Comparison of ENCODE assay signal across 28 mouse cellular contexts in genomic region chr17:85895978-85896377, GRCm38 (mm10).
DNase-seq lines count a peak whose midpoint lies in the region; ATAC-seq and TF ChIP-seq lines count a peak whose summit lies in the region.
"Had no signal": no experiment of that assay in that cellular context is flagged by ENCODE, and none has a peak within 500 bp of the region (broad histone marks: within the 10 kb centered on the region; RNA-seq: fewer than 3 reads in every experiment).

No protein-coding gene starts in this region.

- TF ChIP-seq CTCF in midbrain, postnatal 0 days (IDR thresholded peaks at IDR 0.05), result no peak

- H3K4me2 ChIP-seq in hindbrain, embryonic 15.5 days, result no peak overlapping the region
- H3K4me2 ChIP-seq in hindbrain, embryonic 13.5 days, result no peak overlapping the region
- no peak overlapping the region for H3K4me2 ChIP-seq in midbrain, postnatal 0 days (ENCODE audit: low read depth, low read length, poor library complexity, severe bottlenecking)
- H3K4me2 ChIP-seq in midbrain, embryonic 13.5 days (replicated peaks), result no peak overlapping the region
- no peak overlapping the region for H3K4me2 ChIP-seq in neural tube, embryonic 15.5 days
- H3K4me2 ChIP-seq: embryonic facial prominence, embryonic 12.5 days; limb, embryonic 15.5 days; liver, embryonic 13.5 days had no signal

- WGBS in hindbrain, embryonic 15.5 days, result 59% methylated on average over 5 of the region's 5 CpGs
- WGBS in hindbrain, embryonic 13.5 days, result 65% methylated on average over 5 of the region's 5 CpGs
- 52% methylated on average over 5 of the region's 5 CpGs for WGBS in midbrain, postnatal 0 days
- 60% methylated on average over 5 of the region's 5 CpGs for WGBS in midbrain, embryonic 13.5 days
- 76% methylated on average over 5 of the region's 5 CpGs for WGBS in embryonic facial prominence, embryonic 10.5 days
- WGBS in neural tube, embryonic 15.5 days, result 59% methylated on average over 5 of the region's 5 CpGs

- ATAC-seq in hindbrain, embryonic 15.5 days (ENCODE audit: low FRiP score, low read depth), result 0 out of 2 replicates have a peak, but pooled peaks have one; percentile 19
- ATAC-seq in hindbrain, embryonic 13.5 days (ENCODE audit: low FRiP score), result no peak
- no peak for ATAC-seq in midbrain, postnatal 0 days (ENCODE audit: low FRiP score)
- ATAC-seq in midbrain, embryonic 13.5 days, result no peak
- no peak for ATAC-seq in neural tube, embryonic 15.5 days (ENCODE audit: low FRiP score)
- ATAC-seq: intestine, embryonic 16.5 days; lung, postnatal 0 days had no signal

- no peaks in the 10 kb centered on the region for H3K9me3 ChIP-seq in hindbrain, embryonic 15.5 days
- no peaks in the 10 kb centered on the region for H3K9me3 ChIP-seq in hindbrain, embryonic 13.5 days
- no peaks in the 10 kb centered on the region for H3K9me3 ChIP-seq in midbrain, postnatal 0 days (ENCODE audit: low read length)
- H3K9me3 ChIP-seq in midbrain, embryonic 13.5 days, result no peaks in the 10 kb centered on the region
- no peaks in the 10 kb centered on the region for H3K9me3 ChIP-seq in embryonic facial prominence, embryonic 10.5 days
- H3K9me3 ChIP-seq in neural tube, embryonic 15.5 days (replicated peaks), result no peaks in the 10 kb centered on the region
- H3K9me3 ChIP-seq: embryonic facial prominence, embryonic 12.5 days; limb, embryonic 15.5 days; liver, embryonic 13.5 days had no signal

- H3K27me3 ChIP-seq in hindbrain, embryonic 15.5 days, result no peaks in the 10 kb centered on the region
- no peaks in the 10 kb centered on the region for H3K27me3 ChIP-seq in hindbrain, embryonic 13.5 days
- H3K27me3 ChIP-seq in midbrain, postnatal 0 days (ENCODE audit: insufficient read depth, low read length), result no peaks in the 10 kb centered on the region
- H3K27me3 ChIP-seq in midbrain, embryonic 13.5 days, result no peaks in the 10 kb centered on the region
- H3K27me3 ChIP-seq in embryonic facial prominence, embryonic 10.5 days (replicated peaks; ENCODE audit: low read depth, poor library complexity, severe bottlenecking), result 0 out of 2 replicates have a peak, but pooled peaks cover 9% of the 10 kb centered on the region
- H3K27me3 ChIP-seq in neural tube, embryonic 15.5 days (replicated peaks), result no peaks in the 10 kb centered on the region
- H3K27me3 ChIP-seq: embryonic facial prominence, embryonic 12.5 days; liver, embryonic 13.5 days had no signal

- no peaks in the 10 kb centered on the region for H3K4me1 ChIP-seq in hindbrain, embryonic 15.5 days (replicated peaks)
- H3K4me1 ChIP-seq in hindbrain, embryonic 13.5 days (replicated peaks), result peaks cover 12% of the 10 kb centered on the region
- no peaks in the 10 kb centered on the region for H3K4me1 ChIP-seq in midbrain, postnatal 0 days (ENCODE audit: insufficient read depth, low read length)
- H3K4me1 ChIP-seq in midbrain, embryonic 13.5 days (replicated peaks), result 0 out of 2 replicates have a peak, but pooled peaks cover 8% of the 10 kb centered on the region
- peaks cover 42% of the 10 kb centered on the region for H3K4me1 ChIP-seq in embryonic facial prominence, embryonic 10.5 days
- peaks cover 4% of the 10 kb centered on the region; the same call in 1 of the 2 replicates for H3K4me1 ChIP-seq in neural tube, embryonic 15.5 days
- H3K4me1 ChIP-seq: liver, embryonic 13.5 days had no signal

- H3K27ac ChIP-seq in hindbrain, embryonic 15.5 days (replicated peaks), result peak overlapping the region; percentile 18; the same call in 1 of the 2 replicates
- no peak overlapping the region; the same call in 1 of the 2 replicates for H3K27ac ChIP-seq in hindbrain, embryonic 13.5 days
- no peak overlapping the region for H3K27ac ChIP-seq in midbrain, postnatal 0 days (ENCODE audit: low read depth, low read length)
- H3K27ac ChIP-seq in midbrain, embryonic 13.5 days, result no peak overlapping the region
- H3K27ac ChIP-seq in embryonic facial prominence, embryonic 10.5 days (replicated peaks), result 0 out of 2 replicates have a peak overlapping the region, but pooled peaks have one; percentile 30
- H3K27ac ChIP-seq in neural tube, embryonic 15.5 days (replicated peaks), result peak overlapping the region; percentile 51; the same call in 1 of the 2 replicates
- H3K27ac ChIP-seq: embryonic facial prominence, embryonic 12.5 days; kidney, postnatal 0 days; limb, embryonic 15.5 days; liver, embryonic 13.5 days; stomach, postnatal 0 days had no signal

- H3K9ac ChIP-seq in hindbrain, embryonic 15.5 days, result no peak overlapping the region
- no peak overlapping the region for H3K9ac ChIP-seq in hindbrain, embryonic 13.5 days
- no peak overlapping the region for H3K9ac ChIP-seq in midbrain, postnatal 0 days (replicated peaks; ENCODE audit: low read length, poor library complexity, severe bottlenecking)
- H3K9ac ChIP-seq in midbrain, embryonic 13.5 days (replicated peaks), result no peak overlapping the region
- H3K9ac ChIP-seq in neural tube, embryonic 15.5 days (replicated peaks), result no peak overlapping the region
- H3K9ac ChIP-seq: embryonic facial prominence, embryonic 12.5 days; limb, embryonic 15.5 days; liver, embryonic 13.5 days had no signal

- H3K36me3 ChIP-seq in hindbrain, embryonic 15.5 days, result no peaks in the 10 kb centered on the region
- H3K36me3 ChIP-seq in hindbrain, embryonic 13.5 days, result no peaks in the 10 kb centered on the region
- H3K36me3 ChIP-seq in midbrain, postnatal 0 days (ENCODE audit: insufficient read depth, low read length), result no peaks in the 10 kb centered on the region
- no peaks in the 10 kb centered on the region for H3K36me3 ChIP-seq in midbrain, embryonic 13.5 days
- no peaks in the 10 kb centered on the region for H3K36me3 ChIP-seq in embryonic facial prominence, embryonic 10.5 days (replicated peaks)
- H3K36me3 ChIP-seq in neural tube, embryonic 15.5 days, result no peaks in the 10 kb centered on the region
- H3K36me3 ChIP-seq: embryonic facial prominence, embryonic 12.5 days; limb, embryonic 15.5 days; liver, embryonic 13.5 days had no signal

- no peak overlapping the region for H3K4me3 ChIP-seq in hindbrain, embryonic 15.5 days
- H3K4me3 ChIP-seq in hindbrain, embryonic 13.5 days, result no peak overlapping the region
- H3K4me3 ChIP-seq in midbrain, postnatal 0 days (ENCODE audit: low read depth, low read length), result no peak overlapping the region
- H3K4me3 ChIP-seq in midbrain, embryonic 13.5 days (replicated peaks), result no peak overlapping the region
- no peak overlapping the region for H3K4me3 ChIP-seq in embryonic facial prominence, embryonic 10.5 days
- no peak overlapping the region for H3K4me3 ChIP-seq in neural tube, embryonic 15.5 days (replicated peaks)
- H3K4me3 ChIP-seq: embryonic facial prominence, embryonic 12.5 days; limb, embryonic 15.5 days; liver, embryonic 13.5 days had no signal

- DNase-seq in midbrain, postnatal 0 days (ENCODE audit: low spot score), result peak; percentile 43
- no peak for DNase-seq in embryonic facial prominence, embryonic 10.5 days (ENCODE audit: low spot score)
- no peak for DNase-seq in urinary bladder, postnatal 14 days (ENCODE audit: low spot score)
- DNase-seq: adrenal gland, adult 8-10 months; B cell, adult 2 months; cerebellum, adult 8-10 months; cerebellum, postnatal 36 days; gastrocnemius, postnatal 10 days; heart, postnatal 14 days; kidney, adult 8-10 months; kidney, postnatal 4 days; left cerebral cortex, postnatal 4 days; liver, embryonic 13.5 days; lung, adult 18-20 months; lung, postnatal 4 days; right cerebral cortex, postnatal 4 days; thymus, adult 18-20 months; thymus, postnatal 36 days had no signal

Comparison
In these comparisons a context has a peak if more than half of its experiments do, and no peak if none do; other contexts are left out.
1. H3K27ac ChIP-seq: peak in hindbrain, embryonic 15.5 days (single experiment), embryonic facial prominence, embryonic 10.5 days (single experiment) and neural tube, embryonic 15.5 days (single experiment); none in hindbrain, embryonic 13.5 days (single experiment), midbrain, postnatal 0 days (single experiment) and midbrain, embryonic 13.5 days (single experiment).